Mouse (Mus musculus) E14TG2a.4 (cell line): Measurements from ENCODE around the gene Zfp280d.

ENCODE experiments used
- CTCF ChIP-seq: conservative IDR thresholded peaks from 2 replicates; pipeline ENCODE4 v1.5.1; 2014; ENCODE audit warnings: low read length
- NANOG ChIP-seq: IDR thresholded peaks from 2 replicates; pipeline ENCODE4 v1.6.1; 2014; ENCODE audit warnings: borderline replicate concordance, low read length, mixed read lengths
- POU5F1 ChIP-seq: IDR thresholded peaks from 2 replicates; pipeline ENCODE4 v1.6.1; 2014; ENCODE audit warnings: low read length, borderline replicate concordance

DNA sequence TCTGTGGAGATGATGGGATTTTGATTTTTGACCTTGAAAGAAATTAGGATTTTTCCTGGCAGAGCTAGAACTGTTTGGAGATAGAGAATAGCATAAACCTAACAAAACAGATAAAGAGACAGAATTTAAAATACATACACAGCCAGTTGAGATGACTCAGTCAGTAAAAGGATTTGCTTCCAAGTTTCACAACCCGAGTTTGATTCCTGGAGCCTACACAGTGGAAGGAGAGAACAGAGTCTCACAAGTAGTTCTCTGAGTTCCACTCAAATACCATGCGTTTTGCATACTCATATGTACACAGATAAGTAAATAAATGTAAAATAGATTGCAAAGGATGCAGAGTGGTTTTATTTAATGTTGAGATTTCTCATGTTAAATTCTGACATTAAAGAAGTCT, 35.1 kb downstream of the Zfp280d start:
- no peak for TF ChIP-seq CTCF
- no peak for TF ChIP-seq NANOG
- TF ChIP-seq POU5F1 = no peak
